Mouse (Mus musculus) lung, postnatal 0 days (tissue): ENCODE measurements at regions not wholly inside any gene's neighbourhood (a gene's known extent, or its start where the extent isn't known, plus 50 kb on each side); places are given as distances from the start of the nearest gene placed in this dataset.

Experiments used
- ATAC-seq: fragments of 200-750 bp; cut with Nextera tagmentation; 2 replicates; pipeline ENCODE4 v1.8.0; 2017; ENCODE audit warnings: moderate library complexity
- DNase-seq: peaks from one replicate; pipeline ENCODE4 v3.0.0-alpha.2; 2016; ENCODE audit warnings: low spot score
- H3K27ac ChIP-seq: fragments of 300-500 bp; sonication (generic); 2 replicates; pipeline ENCODE4 v1.5.1; 2014; ENCODE audit warnings: antibody characterized with exemption, mild to moderate bottlenecking, low read length, mixed read lengths
- H3K27me3 ChIP-seq: fragments of 300-500 bp; sonication (generic); replicated peaks from 2 replicates; pipeline ENCODE4 v1.6.1; 2014; ENCODE audit warnings: low read length, mixed read lengths; ENCODE audit not compliant: insufficient read depth
- H3K36me3 ChIP-seq: fragments of 300-500 bp; sonication (generic); 2 replicates; pipeline ENCODE4 v1.6.1; 2014; ENCODE audit warnings: low read length, mixed read lengths; ENCODE audit not compliant: insufficient read depth
- H3K4me1 ChIP-seq: fragments of 300-500 bp; sonication (generic); 2 replicates; pipeline ENCODE4 v1.6.1; 2014; ENCODE audit warnings: antibody characterized with exemption, low read depth, low read length, mixed read lengths; ENCODE audit not compliant: insufficient read depth
- H3K4me2 ChIP-seq: fragments of 300-500 bp; sonication (generic); replicated peaks from 2 replicates; pipeline ENCODE4 v1.6.1; 2014; ENCODE audit warnings: low read depth, mild to moderate bottlenecking, low read length, moderate library complexity, mixed read lengths
- H3K4me3 ChIP-seq: fragments of 300-500 bp; sonication (generic); 2 replicates; pipeline ENCODE4 v1.5.1; 2014; ENCODE audit warnings: low read depth, low read length
- H3K9ac ChIP-seq: fragments of 300-500 bp; sonication (generic); replicated peaks from 2 replicates; pipeline ENCODE4 v1.6.1; 2014; ENCODE audit warnings: low read depth, mild to moderate bottlenecking
- H3K9me3 ChIP-seq: fragments of 300-500 bp; sonication (generic); 2 replicates; pipeline ENCODE4 v1.6.1; 2016; ENCODE audit warnings: low read length, mixed read lengths
- CTCF ChIP-seq: IDR thresholded peaks from 2 replicates; pipeline ENCODE4 v1.5.1; 2016; ENCODE audit warnings: antibody characterized with exemption, mild to moderate bottlenecking
- EP300 ChIP-seq: IDR thresholded peaks from 2 replicates; pipeline ENCODE4 v1.6.1; 2016; ENCODE audit warnings: antibody characterized with exemption, mild to moderate bottlenecking, control low read depth
- WGBS: fragments of 180-500 bp; shearing (Covaris S2); extraction: QIAGEN DNeasy Blood & Tissue Kit; methylation state at CpG from one replicate; pipeline ENCODE4 v1.1.7; 2014; 5-methylcytosine and 5-hydroxymethylcytosine counted together

- H3K36me3 ChIP-seq: no peaks in the 10 kb centered on the region
- no peak overlapping the region for H3K4me2 ChIP-seq
- no peak overlapping the region for H3K27ac ChIP-seq
- no peaks in the 10 kb centered on the region for H3K9me3 ChIP-seq
- H3K27me3 ChIP-seq: no peaks in the 10 kb centered on the region
- H3K9ac ChIP-seq: no peak overlapping the region
- TF ChIP-seq CTCF (no peak), EP300 (no peak)
- 34% methylated on average over 3 of the region's 3 CpGs for WGBS
- no peak for ATAC-seq
- H3K4me3 ChIP-seq: no peak overlapping the region
- no peak for DNase-seq
- no peaks in the 10 kb centered on the region for H3K4me1 ChIP-seq
These were observed 138.7 kb upstream of the Rspo3 start for GRCm38 (mm10) chr10:29674377-29674776.

- no peak overlapping the region for H3K9ac ChIP-seq
- ATAC-seq: no peak
These were observed 126.1 kb upstream of the Rspo3 start for GRCm38 (mm10) chr10:29661752-29662151.

GRCm38 (mm10) chr10:29640249-29640648 is 104.6 kb upstream of the Rspo3 start:
- no peaks in the 10 kb centered on the region for H3K9me3 ChIP-seq
- ATAC-seq: no peak
- H3K27me3 ChIP-seq: no peaks in the 10 kb centered on the region
- no peak overlapping the region for H3K4me2 ChIP-seq
- TF ChIP-seq EP300 (no peak), CTCF (no peak)
- H3K27ac ChIP-seq: no peak overlapping the region
- DNase-seq: no peak
- whole genome bisulfite sequencing: 48% methylated on average over 1 of the region's 1 CpGs
- H3K4me1 ChIP-seq: no peaks in the 10 kb centered on the region
- H3K36me3 ChIP-seq: no peaks in the 10 kb centered on the region
- H3K4me3 ChIP-seq: no peak overlapping the region
- no peak overlapping the region for H3K9ac ChIP-seq

More at GRCm38 (mm10) chr10:29661752-29662151, 126.1 kb upstream of the Rspo3 start:
- Histone ChIP-seq H3K4me1 (no peaks in the 10 kb centered on the region), H3K4me2 (no peak overlapping the region), H3K4me3 (no peak overlapping the region), H3K27ac (no peak overlapping the region), H3K9me3 (no peaks in the 10 kb centered on the region), H3K36me3 (no peaks in the 10 kb centered on the region), H3K27me3 (no peaks in the 10 kb centered on the region)
- DNase-seq: no peak
- TF ChIP-seq EP300: no peak
- no peak for TF ChIP-seq CTCF
- 72% methylated on average over 1 of the region's 1 CpGs for WGBS

DNA sequence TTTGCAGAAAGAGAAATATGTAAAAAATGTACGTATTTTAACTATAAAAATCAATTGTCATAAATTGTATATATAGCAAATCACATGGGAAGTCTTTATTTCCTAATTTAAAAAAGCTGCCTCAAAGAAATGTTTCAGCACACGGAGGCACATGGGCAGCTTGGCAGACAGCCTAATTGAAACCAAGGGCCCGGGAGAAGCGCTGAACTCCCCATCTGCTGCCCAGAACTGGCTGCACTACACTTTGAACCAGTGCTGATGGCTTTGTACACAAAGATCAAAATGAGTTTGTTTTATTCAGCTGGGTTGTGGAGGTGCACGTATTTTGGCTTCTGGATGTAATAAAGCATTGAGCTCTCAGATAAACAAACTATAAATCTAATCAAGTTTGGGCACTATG is 100.2 kb upstream of the Rspo3 start:
- no peak overlapping the region for H3K4me2 ChIP-seq
- no peak for ATAC-seq
- no peak overlapping the region for H3K4me3 ChIP-seq
- no peaks in the 10 kb centered on the region for H3K36me3 ChIP-seq
- TF ChIP-seq CTCF (no peak), EP300 (no peak)
- H3K27ac ChIP-seq: no peak overlapping the region
- no peaks in the 10 kb centered on the region for H3K27me3 ChIP-seq
- WGBS: 35% methylated on average over 5 of the region's 5 CpGs
- H3K9me3 ChIP-seq: no peaks in the 10 kb centered on the region
- H3K4me1 ChIP-seq: no peaks in the 10 kb centered on the region
- no peak for DNase-seq
- H3K9ac ChIP-seq: no peak overlapping the region

- H3K4me3 ChIP-seq: no peak overlapping the region
- H3K9ac ChIP-seq: no peak overlapping the region
- no peaks in the 10 kb centered on the region for H3K36me3 ChIP-seq
- H3K27ac ChIP-seq: no peak overlapping the region
- no peaks in the 10 kb centered on the region for H3K9me3 ChIP-seq
- DNase-seq (no peak), ATAC-seq (no peak)
- H3K4me2 ChIP-seq: no peak overlapping the region
- no peaks in the 10 kb centered on the region for H3K27me3 ChIP-seq
- 19% methylated on average over 4 of the region's 4 CpGs for WGBS
- H3K4me1 ChIP-seq: no peaks in the 10 kb centered on the region
- TF ChIP-seq CTCF (no peak), EP300 (no peak)
These were observed 59.8 kb upstream of the Rspo3 start for GRCm38 (mm10) chr10:29595455-29595854.

DNA sequence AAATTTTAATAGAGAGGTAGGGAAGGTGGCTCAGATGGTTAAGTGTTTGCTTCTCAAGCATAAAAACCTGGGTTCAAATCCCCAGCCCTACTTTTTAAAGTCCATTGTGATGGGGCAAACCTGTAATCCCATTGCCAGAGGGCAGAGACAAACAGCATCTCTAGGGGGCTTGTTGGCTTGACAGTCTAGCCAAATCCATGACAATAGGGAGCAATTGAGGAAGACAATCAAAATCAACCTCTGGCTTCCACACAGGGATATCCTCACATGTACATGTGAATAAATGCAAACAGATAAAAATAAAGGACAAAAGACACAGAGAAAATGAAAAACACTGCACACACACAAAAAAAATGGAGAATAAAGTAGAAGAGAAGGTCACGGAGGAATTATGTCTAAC is 59.3 kb upstream of the Rspo3 start:
- no peak overlapping the region for H3K4me3 ChIP-seq
- H3K27ac ChIP-seq: no peak overlapping the region
- 57% methylated on average over 1 of the region's 1 CpGs for WGBS
- ATAC-seq: no peak
- no peaks in the 10 kb centered on the region for H3K9me3 ChIP-seq
- H3K36me3 ChIP-seq: no peaks in the 10 kb centered on the region
- no peaks in the 10 kb centered on the region for H3K4me1 ChIP-seq
- H3K9ac ChIP-seq: no peak overlapping the region
- DNase-seq: no peak
- no peaks in the 10 kb centered on the region for H3K27me3 ChIP-seq
- H3K4me2 ChIP-seq: no peak overlapping the region
- no peak for TF ChIP-seq CTCF
- no peak for TF ChIP-seq EP300

- Histone ChIP-seq H3K36me3 (no peaks in the 10 kb centered on the region), H3K9me3 (no peaks in the 10 kb centered on the region), H3K9ac (no peak overlapping the region), H3K4me3 (no peak overlapping the region), H3K4me2 (no peak overlapping the region), H3K27ac (no peak overlapping the region), H3K27me3 (no peaks in the 10 kb centered on the region), H3K4me1 (no peaks in the 10 kb centered on the region)
- 62% methylated on average over 3 of the region's 3 CpGs for WGBS
- ATAC-seq (no peak), DNase-seq (no peak)
- TF ChIP-seq EP300: no peak
These were observed 57.2 kb upstream of the Rspo3 start for GRCm38 (mm10) chr10:29592906-29593305.
